Mouse (Mus musculus) embryonic facial prominence, embryonic 11.5 days (tissue): ENCODE measurements around the gene Slc9a9. TPM values are rescaled to one million over a fixed set of nuclear protein-coding genes. Genes with fewer than 3 reads are reported as not detected.
A peak's percentile ranks its signal among the peaks of the same experiment; 100 is the strongest.

Experiments
- ATAC-seq: fragments of 200-750 bp; cut with Nextera tagmentation; replicated peaks from 2 replicates; pipeline ENCODE4 v1.8.0; 2017; ENCODE audit warnings: low read depth; ENCODE audit not compliant: insufficient number of reproducible peaks, low FRiP score, low TSS enrichment
- DNase-seq: peaks from one replicate; pipeline ENCODE4 v3.0.0-alpha.2; 2015; ENCODE audit warnings: low spot score
- H3K27ac ChIP-seq: fragments of 300-500 bp; sonication (generic); replicated peaks from 2 replicates; pipeline ENCODE4 v1.5.1; 2014; ENCODE audit warnings: mild to moderate bottlenecking, low read depth, low read length, control low read depth
- H3K27me3 ChIP-seq: fragments of 300-500 bp; sonication (generic); 2 replicates; pipeline ENCODE4 v1.6.1; 2014; ENCODE audit warnings: mild to moderate bottlenecking, low read length, moderate library complexity, mixed read lengths; ENCODE audit not compliant: control insufficient read depth, insufficient read depth
- H3K36me3 ChIP-seq: fragments of 300-500 bp; sonication (generic); replicated peaks from 2 replicates; pipeline ENCODE4 v1.6.1; 2014; ENCODE audit warnings: low read depth, mild to moderate bottlenecking, low read length, moderate library complexity, mixed read lengths; ENCODE audit not compliant: control insufficient read depth, insufficient read depth
- H3K4me1 ChIP-seq: fragments of 300-500 bp; sonication (generic); 2 replicates; pipeline ENCODE4 v1.6.1; 2014; ENCODE audit warnings: low read length, mixed read lengths; ENCODE audit not compliant: control insufficient read depth, insufficient read depth
- H3K4me2 ChIP-seq: fragments of 300-500 bp; sonication (generic); 2 replicates; pipeline ENCODE4 v1.6.1; 2014; ENCODE audit warnings: low read depth, mild to moderate bottlenecking, control low read depth, low read length, moderate library complexity
- H3K4me3 ChIP-seq: fragments of 300-500 bp; sonication (generic); 2 replicates; pipeline ENCODE4 v1.5.1; 2014; ENCODE audit warnings: low read depth, low read length, control low read depth
- H3K9ac ChIP-seq: fragments of 300-500 bp; sonication (generic); replicated peaks from 2 replicates; pipeline ENCODE4 v1.6.1; 2014; ENCODE audit warnings: mild to moderate bottlenecking, control low read depth, low read length
- H3K9me3 ChIP-seq: fragments of 300-500 bp; sonication (generic); replicated peaks from 2 replicates; pipeline ENCODE4 v1.6.1; 2016; ENCODE audit warnings: mild to moderate bottlenecking, low read length, inconsistent platforms, mixed read lengths; ENCODE audit not compliant: control insufficient read depth
- WGBS: fragments of 180-500 bp; shearing (Covaris S2); extraction: QIAGEN DNeasy Blood & Tissue Kit; methylation state at CpG from one replicate; pipeline ENCODE4 v1.1.7; 2014; 5-methylcytosine and 5-hydroxymethylcytosine counted together
- polyA plus RNA-seq: library from polyadenylated mRNA; unstranded; fragments of >200 nt; fragmentation: Nextera tagmentation; extraction: Ambion mirVana; gene quantifications from 2 replicates; pipeline ENCODE4 v1.2.1, GENCODE M21; 2014

Gene Slc9a9
- polyA plus RNA-seq, 1 experiment from 2014 or later = 4.7 TPM

DNA sequence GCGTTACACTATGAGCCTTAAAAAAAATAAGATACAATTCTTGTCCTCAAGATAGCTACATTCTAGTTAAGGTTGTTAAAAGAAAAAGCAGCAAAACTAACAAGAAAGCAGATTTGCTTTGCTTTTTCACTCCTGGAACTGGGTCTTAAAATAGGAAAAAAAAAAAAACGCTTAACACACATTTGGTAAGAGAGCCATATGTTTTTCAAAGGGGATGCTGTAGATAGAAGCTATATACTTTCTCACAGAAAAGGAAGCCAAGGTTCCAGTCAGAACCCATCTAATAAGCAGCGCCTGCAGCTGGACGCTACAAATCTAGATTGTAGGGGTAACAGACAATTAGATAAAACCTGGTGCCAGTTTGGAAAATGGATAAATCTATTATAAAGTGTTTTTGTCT is 386.1 kb downstream of the Slc9a9 start:
- no peaks in the 10 kb centered on the region for H3K4me1 ChIP-seq
- H3K4me2 ChIP-seq = no peak overlapping the region
- H3K36me3 ChIP-seq = no peaks in the 10 kb centered on the region
- H3K9me3 ChIP-seq = no peaks in the 10 kb centered on the region
- DNase-seq (no peak), ATAC-seq (no peak)
- no peak overlapping the region for H3K27ac ChIP-seq
- no peaks in the 10 kb centered on the region for H3K27me3 ChIP-seq
- H3K9ac ChIP-seq = no peak overlapping the region
- WGBS = 87% methylated on average over 4 of the region's 4 CpGs
- no peak overlapping the region for H3K4me3 ChIP-seq

DNA sequence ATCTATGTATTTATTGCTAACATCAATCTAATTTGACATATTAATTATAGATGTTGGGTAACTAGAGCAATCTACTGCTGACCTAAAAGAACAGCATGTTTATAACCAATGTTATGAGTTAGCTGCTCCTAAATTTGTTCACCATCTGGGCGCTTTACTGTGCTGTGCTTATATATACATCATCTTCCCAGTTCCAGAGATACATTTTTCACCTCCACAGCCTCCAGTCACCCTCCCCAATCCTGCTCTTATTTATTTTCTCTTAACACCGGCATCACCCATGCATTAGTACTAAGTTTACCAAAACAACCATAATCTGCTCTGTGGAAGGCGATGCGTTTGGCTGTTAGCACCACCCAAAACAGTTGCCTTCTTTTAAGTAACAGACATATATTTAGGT is 391.0 kb downstream of the Slc9a9 start:
- ATAC-seq (no peak), DNase-seq (no peak)
- Histone ChIP-seq H3K27ac (no peak overlapping the region), H3K36me3 (no peaks in the 10 kb centered on the region), H3K27me3 (no peaks in the 10 kb centered on the region), H3K4me1 (no peaks in the 10 kb centered on the region), H3K4me3 (no peak overlapping the region), H3K4me2 (no peak overlapping the region), H3K9ac (no peak overlapping the region), H3K9me3 (no peaks in the 10 kb centered on the region)
- 98% methylated on average over 4 of the region's 4 CpGs for WGBS

DNA sequence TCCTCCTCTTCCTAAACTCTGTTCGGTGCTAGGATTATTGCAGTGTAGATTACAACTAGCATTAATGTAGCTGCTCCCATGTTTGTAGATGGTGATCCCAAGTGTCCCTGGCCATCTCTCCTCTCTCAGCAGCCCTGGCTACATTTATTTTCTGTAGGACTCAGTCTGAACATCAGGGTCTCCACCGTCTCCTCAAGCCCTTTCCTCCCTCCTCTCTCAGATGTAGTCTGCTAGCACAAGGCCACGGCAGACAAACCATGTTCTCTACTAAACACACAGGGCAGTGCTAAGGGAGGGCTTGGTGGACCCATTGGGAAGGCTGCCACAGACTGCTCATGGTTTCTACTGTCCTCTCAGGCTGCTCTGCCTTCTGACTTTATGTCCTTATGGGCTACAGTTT is 397.3 kb downstream of the Slc9a9 start:
- DNase-seq = no peak
- no peaks in the 10 kb centered on the region for H3K36me3 ChIP-seq
- no peaks in the 10 kb centered on the region for H3K27me3 ChIP-seq
- H3K4me1 ChIP-seq = no peaks in the 10 kb centered on the region
- no peak overlapping the region for H3K4me2 ChIP-seq
- ATAC-seq = no peak
- WGBS = 83% methylated on average over 2 of the region's 3 CpGs
- no peak overlapping the region for H3K27ac ChIP-seq
- H3K4me3 ChIP-seq = no peak overlapping the region
- H3K9me3 ChIP-seq = no peaks in the 10 kb centered on the region
- no peak overlapping the region for H3K9ac ChIP-seq

DNA sequence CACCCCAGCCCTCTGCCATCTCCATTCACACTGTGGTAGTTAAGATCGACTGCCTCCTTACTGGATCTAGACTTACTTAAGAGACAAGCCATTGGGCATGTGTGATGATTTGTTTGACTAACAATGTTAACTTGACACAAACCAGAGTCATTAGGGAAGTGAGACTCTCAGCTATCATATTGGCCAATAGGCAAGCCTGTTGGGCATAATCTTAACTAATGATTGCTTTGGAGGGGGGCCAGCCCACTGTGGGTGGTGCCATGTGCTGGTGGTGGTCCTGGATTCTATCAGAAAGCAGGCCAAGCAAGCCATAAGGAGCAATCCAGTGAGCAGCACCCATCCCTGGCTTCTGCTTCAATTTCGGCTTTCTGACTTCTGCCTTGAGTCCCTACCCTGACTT is 398.8 kb downstream of the Slc9a9 start:
- H3K9ac ChIP-seq = no peak overlapping the region
- no peak overlapping the region for H3K4me2 ChIP-seq
- no peak for ATAC-seq
- H3K4me1 ChIP-seq = no peaks in the 10 kb centered on the region
- H3K9me3 ChIP-seq = no peaks in the 10 kb centered on the region
- H3K36me3 ChIP-seq = no peaks in the 10 kb centered on the region
- H3K27ac ChIP-seq = no peak overlapping the region
- no peak for DNase-seq
- WGBS = 86% methylated on average over 2 of the region's 2 CpGs
- H3K27me3 ChIP-seq = no peaks in the 10 kb centered on the region
- no peak overlapping the region for H3K4me3 ChIP-seq

DNA sequence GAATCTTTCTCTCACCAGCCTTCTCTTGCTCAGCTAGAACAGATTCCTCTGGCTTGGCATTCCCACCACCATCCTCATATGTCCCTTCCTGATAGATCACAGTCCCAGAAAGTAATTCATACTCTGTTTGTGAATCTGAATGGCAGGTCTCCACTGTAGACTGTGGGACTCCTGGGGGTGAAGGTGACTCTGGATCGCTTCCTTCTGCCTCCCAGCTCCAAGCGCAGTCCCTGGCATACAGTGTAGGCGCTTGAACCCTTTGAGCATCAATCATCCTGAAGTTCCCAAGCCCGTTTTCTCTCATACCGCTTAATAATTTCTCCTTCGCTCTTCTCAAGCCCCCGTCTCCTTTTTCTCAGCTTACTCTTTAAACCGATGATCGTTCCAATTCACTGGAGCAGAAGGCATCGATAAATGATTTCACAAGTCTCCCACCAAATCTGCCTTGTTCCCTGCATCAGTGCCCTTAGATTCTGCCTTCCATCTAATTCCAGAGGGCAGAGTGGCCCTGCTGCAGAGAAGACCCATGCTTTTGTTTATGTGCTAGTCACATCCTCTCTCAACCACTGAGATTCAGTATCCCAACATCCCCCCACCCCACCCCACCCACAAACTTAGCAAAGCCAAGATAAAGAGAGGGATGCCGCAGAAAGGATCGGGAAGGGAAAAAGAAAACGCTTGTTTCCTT is 401.3 kb downstream of the Slc9a9 start:
- no peak overlapping the region for H3K27ac ChIP-seq
- H3K4me2 ChIP-seq = no peak overlapping the region
- no peaks in the 10 kb centered on the region for H3K36me3 ChIP-seq
- no peak overlapping the region for H3K4me3 ChIP-seq
- H3K9ac ChIP-seq = no peak overlapping the region
- WGBS = 83% methylated on average over 13 of the region's 13 CpGs
- no peaks in the 10 kb centered on the region; the same call in 1 of the 2 replicates for H3K4me1 ChIP-seq
- ATAC-seq = no peak
- H3K9me3 ChIP-seq = no peaks in the 10 kb centered on the region
- H3K27me3 ChIP-seq = no peaks in the 10 kb centered on the region
- DNase-seq = no peak

DNA sequence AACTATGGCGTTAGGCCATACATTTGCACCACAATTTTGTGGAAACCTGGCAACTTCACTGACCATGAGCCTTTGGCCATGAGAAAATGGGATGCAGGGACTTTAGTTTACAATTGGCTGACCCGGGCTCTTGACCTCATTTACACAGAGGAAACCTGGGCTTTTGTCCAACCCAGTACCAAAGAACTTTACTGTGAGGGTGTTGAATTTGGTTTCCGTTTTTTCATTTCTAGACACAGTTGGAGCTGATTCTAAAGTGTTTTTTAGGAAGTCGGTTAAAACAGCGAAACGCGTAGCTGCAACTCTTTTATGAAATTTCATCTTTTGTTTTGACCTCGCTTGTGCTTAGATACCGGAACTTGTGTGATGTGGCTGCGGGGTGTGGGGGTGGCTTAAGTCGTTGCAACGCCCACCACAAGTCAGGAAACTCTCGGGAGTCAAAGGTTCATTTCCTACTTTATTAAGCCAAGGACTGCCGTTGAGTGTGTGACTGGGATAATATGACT is 402.8 kb downstream of the Slc9a9 start:
- H3K36me3 ChIP-seq = no peaks in the 10 kb centered on the region
- no peak for ATAC-seq
- H3K9me3 ChIP-seq = no peaks in the 10 kb centered on the region
- H3K27me3 ChIP-seq = no peaks in the 10 kb centered on the region
- H3K4me3 ChIP-seq = no peak overlapping the region
- H3K9ac ChIP-seq = no peak overlapping the region
- WGBS = 70% methylated on average over 14 of the region's 14 CpGs
- DNase-seq = peak; percentile 19
- no peak overlapping the region for H3K27ac ChIP-seq
- no peak overlapping the region for H3K4me2 ChIP-seq
- no peaks in the 10 kb centered on the region; the same call in 1 of the 2 replicates for H3K4me1 ChIP-seq

DNA sequence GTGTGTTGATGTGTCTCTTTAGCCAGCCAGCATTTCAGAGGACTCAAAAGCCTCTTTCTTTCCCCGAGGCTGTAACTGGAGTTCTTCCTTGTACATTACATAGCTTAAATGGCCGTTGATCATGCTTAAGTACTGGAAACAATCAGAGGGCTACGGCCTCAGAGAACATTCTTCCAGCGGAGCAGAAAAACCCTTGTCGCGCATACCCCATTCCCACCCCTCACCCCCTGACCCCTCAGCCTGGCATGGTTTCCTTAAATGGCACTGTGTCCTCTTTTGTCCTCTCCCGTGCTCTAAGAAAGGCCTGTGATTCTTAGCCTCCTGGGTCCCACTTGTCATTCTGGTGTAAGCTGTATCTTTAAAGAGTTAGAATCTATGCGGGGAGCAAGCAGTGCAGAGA is 404.0 kb downstream of the Slc9a9 start:
- no peak overlapping the region for H3K4me3 ChIP-seq
- no peaks in the 10 kb centered on the region; the same call in 1 of the 2 replicates for H3K4me1 ChIP-seq
- no peak overlapping the region for H3K4me2 ChIP-seq
- no peaks in the 10 kb centered on the region for H3K9me3 ChIP-seq
- H3K36me3 ChIP-seq = no peaks in the 10 kb centered on the region
- H3K27me3 ChIP-seq = no peaks in the 10 kb centered on the region
- peak; percentile 40 for DNase-seq
- H3K27ac ChIP-seq = no peak overlapping the region
- no peak for ATAC-seq
- no peak overlapping the region for H3K9ac ChIP-seq
- WGBS = 18% methylated on average over 8 of the region's 8 CpGs

DNA sequence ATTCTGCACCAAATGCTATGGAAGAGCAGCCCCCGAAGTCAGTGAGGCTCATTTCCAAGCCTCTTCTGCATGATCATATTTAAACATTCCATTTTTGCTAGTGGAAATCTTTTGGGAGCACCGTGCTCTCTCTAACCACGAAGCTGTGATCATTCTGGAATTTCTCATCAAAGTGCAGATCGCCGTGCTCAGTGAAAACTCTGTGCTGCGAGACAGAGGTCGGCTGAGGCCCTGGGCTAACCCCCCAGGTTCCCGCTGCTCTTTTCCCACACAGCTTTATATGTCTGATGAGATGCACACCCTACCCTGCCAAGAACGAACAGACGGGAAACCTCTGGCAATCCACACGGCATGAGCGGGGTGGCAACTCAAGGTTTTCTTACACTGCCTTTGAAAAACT is 406.1 kb downstream of the Slc9a9 start:
- Histone ChIP-seq H3K27me3 (no peaks in the 10 kb centered on the region), H3K27ac (no peak overlapping the region), H3K36me3 (no peaks in the 10 kb centered on the region), H3K9ac (no peak overlapping the region; the same call in 1 of the 2 replicates), H3K4me3 (no peak overlapping the region), H3K9me3 (no peaks in the 10 kb centered on the region), H3K4me1 (no peaks in the 10 kb centered on the region; the same call in 1 of the 2 replicates), H3K4me2 (no peak overlapping the region)
- ATAC-seq (no peak), DNase-seq (no peak)
- 72% methylated on average over 12 of the region's 12 CpGs for WGBS
